ENCODE assay signal across 29 mouse cellular contexts in genomic region chr14:11776566-11776965, GRCm38 (mm10).
"Had no signal": no experiment of that assay in that cellular context is flagged by ENCODE, and none has a peak within 500 bp of the region (broad histone marks: within the 10 kb centered on the region; RNA-seq: fewer than 3 reads in every experiment).

No protein-coding gene starts in this region.

- DNase-seq: cerebellum, adult 18-20 months; cerebellum, adult 2 months; cerebellum, adult 8-10 months; cerebellum, adult 9-10 months; cerebellum, adult 9-11 months; cerebellum, postnatal 10 days; cerebellum, postnatal 14 days; cerebellum, postnatal 25 days; cerebellum, postnatal 36 days; embryo, embryonic 11 days; forebrain, postnatal 0 days; gastrocnemius, postnatal 10 days; gastrocnemius, postnatal 14 days; gastrocnemius, postnatal 36 days; heart, adult 11 months; heart, adult 18-20 months; heart, adult 2 months had no signal

- H3K9me3 ChIP-seq: embryonic facial prominence, embryonic 10.5 days; embryonic facial prominence, embryonic 12.5 days; embryonic facial prominence, embryonic 13.5 days; embryonic facial prominence, embryonic 15.5 days; forebrain, embryonic 10.5 days; forebrain, embryonic 12.5 days; forebrain, embryonic 13.5 days; forebrain, embryonic 15.5 days; heart, embryonic 10.5 days had no signal

- H3K27me3 ChIP-seq: embryonic facial prominence, embryonic 12.5 days; embryonic facial prominence, embryonic 13.5 days; embryonic facial prominence, embryonic 15.5 days; forebrain, embryonic 12.5 days; forebrain, embryonic 13.5 days; forebrain, embryonic 15.5 days had no signal

- H3K4me3 ChIP-seq: embryonic facial prominence, embryonic 10.5 days; embryonic facial prominence, embryonic 12.5 days; embryonic facial prominence, embryonic 13.5 days; embryonic facial prominence, embryonic 15.5 days; erythroblast, embryonic 14.5 days; forebrain, embryonic 10.5 days; forebrain, embryonic 12.5 days; forebrain, embryonic 13.5 days; forebrain, embryonic 15.5 days; heart, adult 2 months; heart, embryonic 10.5 days had no signal

- H3K27ac ChIP-seq: embryonic facial prominence, embryonic 10.5 days; embryonic facial prominence, embryonic 12.5 days; embryonic facial prominence, embryonic 13.5 days; embryonic facial prominence, embryonic 15.5 days; forebrain, embryonic 10.5 days; forebrain, embryonic 12.5 days; forebrain, embryonic 13.5 days; forebrain, embryonic 15.5 days; heart, adult 2 months; heart, embryonic 10.5 days had no signal

- H3K36me3 ChIP-seq: embryonic facial prominence, embryonic 10.5 days; embryonic facial prominence, embryonic 12.5 days; embryonic facial prominence, embryonic 13.5 days; embryonic facial prominence, embryonic 15.5 days; forebrain, embryonic 10.5 days; forebrain, embryonic 12.5 days; forebrain, embryonic 15.5 days; heart, embryonic 10.5 days had no signal

- H3K9ac ChIP-seq: embryonic facial prominence, embryonic 12.5 days; embryonic facial prominence, embryonic 13.5 days; embryonic facial prominence, embryonic 15.5 days; forebrain, embryonic 12.5 days; forebrain, embryonic 13.5 days; forebrain, embryonic 15.5 days; forebrain, postnatal 0 days had no signal

- H3K4me2 ChIP-seq: embryonic facial prominence, embryonic 12.5 days; embryonic facial prominence, embryonic 13.5 days; embryonic facial prominence, embryonic 15.5 days; forebrain, embryonic 12.5 days; forebrain, embryonic 13.5 days; forebrain, embryonic 15.5 days had no signal

- ATAC-seq: forebrain, embryonic 13.5 days; forebrain, embryonic 14.5 days; forebrain, embryonic 15.5 days; forebrain, embryonic 16.5 days; forebrain, postnatal 0 days had no signal
